Mouse (Mus musculus): ENCODE measurements at regions not wholly inside any gene's neighbourhood (a gene's known extent, or its start where the extent isn't known, plus 50 kb on each side); places are given as distances from the start of the nearest gene placed in this dataset.

DNA sequence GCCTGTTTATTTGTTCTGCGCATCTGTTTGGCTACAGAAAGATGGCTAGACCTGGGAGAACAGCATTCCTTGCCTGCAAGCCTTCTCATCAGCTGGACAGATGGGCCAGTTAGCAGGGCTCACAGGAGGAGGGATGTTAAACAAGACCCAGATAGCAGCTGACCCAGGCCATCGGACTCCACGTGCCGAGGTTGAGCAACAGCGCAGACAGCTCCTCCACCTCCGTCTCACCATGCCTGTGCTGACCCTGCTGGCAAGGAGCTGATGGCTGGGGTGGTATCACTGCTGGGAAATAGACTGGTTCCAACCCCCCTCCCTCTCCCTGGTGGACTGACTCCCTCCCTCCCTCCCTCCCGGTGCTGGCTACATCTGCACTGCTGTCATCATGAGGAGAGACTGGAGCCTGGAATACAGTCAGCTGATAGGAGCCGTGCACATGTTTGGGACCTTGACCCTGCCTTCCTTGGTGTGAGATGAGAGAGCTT, 78.1 kb downstream of the Adamts15 start:
- TF ChIP-seq POLR2A (IDR thresholded peaks at IDR 0.05; ENCODE audit: control insufficient read depth, low read depth, low read length): no peak
- TF ChIP-seq CTCF (IDR thresholded peaks at IDR 0.05; ENCODE audit: control insufficient read depth, insufficient read depth, insufficient replicate concordance, low read depth, low read length): no peak

Data from testis, adult 2 months (tissue).